Mouse (Mus musculus): ENCODE data around the gene Nek3.

Gene Nek3

GRCm38 (mm10) chr8:22166080-22166603, at the start of gene Nek3:
TSS of gene Nek3 (minus strand) at chr8:22166435.
- peak; percentile 76 for DNase-seq (ENCODE audit: low spot score)

GRCm38 (mm10) chr8:22214826-22215225, 48.6 kb upstream of the Nek3 start:
- DNase-seq (ENCODE audit: low spot score): no peak

GRCm38 (mm10) chr8:22209012-22209411, 42.8 kb upstream of the Nek3 start:
- no peak for DNase-seq (ENCODE audit: low spot score)

- DNase-seq (ENCODE audit: low spot score): no peak
Observed at GRCm38 (mm10) chr8:22207535-22207934, 41.3 kb upstream of the Nek3 start.

- DNase-seq (ENCODE audit: low spot score): no peak
Observed at GRCm38 (mm10) chr8:22199481-22199880, 33.2 kb upstream of the Nek3 start.

GRCm38 (mm10) chr8:22197914-22198313, 31.7 kb upstream of the Nek3 start:
- DNase-seq (ENCODE audit: low spot score): no peak

- DNase-seq (ENCODE audit: low spot score): peak; percentile 23
Observed at GRCm38 (mm10) chr8:22193432-22194010, 27.3 kb upstream of the Nek3 start.

GRCm38 (mm10) chr8:22192660-22193431, 26.6 kb upstream of the Nek3 start, which contains the start of gene Vps36:
TSS of gene Vps36 (plus strand) at chr8:22192809.
- DNase-seq (ENCODE audit: low spot score): peak; percentile 94

GRCm38 (mm10) chr8:22185431-22186397, 19.5 kb upstream of the Nek3 start, which contains the start of gene Ckap2:
TSS of gene Ckap2 (minus strand) at chr8:22185819.
- peak; percentile 83 for DNase-seq (ENCODE audit: low spot score)

GRCm38 (mm10) chr8:22184884-22185283, 18.6 kb upstream of the Nek3 start:
- no peak for DNase-seq (ENCODE audit: low spot score)

- no peak for DNase-seq (ENCODE audit: low spot score)
Observed at GRCm38 (mm10) chr8:22175966-22176365, 9.7 kb upstream of the Nek3 start.

GRCm38 (mm10) chr8:22169167-22169566, 2.9 kb upstream of the Nek3 start:
- DNase-seq (ENCODE audit: low spot score): no peak

GRCm38 (mm10) chr8:22165251-22166079, 770 bp downstream of the Nek3 start:
- no peak for DNase-seq (ENCODE audit: low spot score)

- no peak for DNase-seq (ENCODE audit: low spot score)
Observed at GRCm38 (mm10) chr8:22164431-22164830, 1.8 kb downstream of the Nek3 start.

GRCm38 (mm10) chr8:22162206-22162605, 4.0 kb downstream of the Nek3 start:
- no peak for DNase-seq (ENCODE audit: low spot score)

- DNase-seq (ENCODE audit: low spot score): no peak
Observed at GRCm38 (mm10) chr8:22150345-22150663, 15.9 kb downstream of the Nek3 start.

- DNase-seq (ENCODE audit: low spot score): no peak
Observed at GRCm38 (mm10) chr8:22149643-22150344, 16.4 kb downstream of the Nek3 start.

- DNase-seq (ENCODE audit: low spot score): no peak
Observed at GRCm38 (mm10) chr8:22148367-22148740, 17.9 kb downstream of the Nek3 start.

- DNase-seq (ENCODE audit: low spot score): no peak
Observed at GRCm38 (mm10) chr8:22147706-22148366, 18.4 kb downstream of the Nek3 start.

GRCm38 (mm10) chr8:22145831-22146230, 20.4 kb downstream of the Nek3 start:
- no peak for DNase-seq (ENCODE audit: low spot score)

All from urinary bladder, postnatal 25 days (tissue).